ENCODE assay signal across 20 mouse cellular contexts in genomic region chr13:43954714-43955393, GRCm38 (mm10).
A peak's percentile ranks its signal among the peaks of the same experiment; 100 is the strongest.
DNase-seq lines count a peak whose midpoint lies in the region; ATAC-seq and TF ChIP-seq lines count a peak whose summit lies in the region.
"Had no signal": no experiment of that assay in that cellular context is flagged by ENCODE, and none has a peak within 500 bp of the region (broad histone marks: within the 10 kb centered on the region; RNA-seq: fewer than 3 reads in every experiment).

No protein-coding gene starts in this region.

- H3K27me3 ChIP-seq in kidney, embryonic 14.5 days (ENCODE audit: control insufficient read depth, insufficient read depth, low read length), result no peaks in the 10 kb centered on the region
- H3K27me3 ChIP-seq in intestine, embryonic 16.5 days (replicated peaks; ENCODE audit: control insufficient read depth, insufficient read depth, low read length), result no peaks in the 10 kb centered on the region
- no peaks in the 10 kb centered on the region for H3K27me3 ChIP-seq in kidney, postnatal 0 days (ENCODE audit: insufficient read depth, low read length)
- H3K27me3 ChIP-seq in liver, postnatal 0 days (ENCODE audit: insufficient read depth, low read length), result no peaks in the 10 kb centered on the region
- 0 out of 2 replicates have a peak, but pooled peaks cover 6% of the 10 kb centered on the region for H3K27me3 ChIP-seq in hindbrain, embryonic 10.5 days (ENCODE audit: insufficient read depth, poor library complexity, severe bottlenecking)

- H3K4me1 ChIP-seq in kidney, embryonic 14.5 days (ENCODE audit: control insufficient read depth, insufficient read depth, low read length), result peaks cover 4% of the 10 kb centered on the region; the same call in 1 of the 2 replicates
- H3K4me1 ChIP-seq in intestine, embryonic 16.5 days (ENCODE audit: control insufficient read depth, insufficient read depth, low read length), result no peaks in the 10 kb centered on the region
- H3K4me1 ChIP-seq in kidney, postnatal 0 days (replicated peaks; ENCODE audit: insufficient read depth, low read length), result no peaks in the 10 kb centered on the region; the same call in 1 of the 2 replicates
- H3K4me1 ChIP-seq in liver, postnatal 0 days (ENCODE audit: insufficient read depth), result no peaks in the 10 kb centered on the region
- H3K4me1 ChIP-seq in hindbrain, embryonic 10.5 days (replicated peaks), result peaks cover 7% of the 10 kb centered on the region

- H3K4me2 ChIP-seq in kidney, embryonic 14.5 days (replicated peaks; ENCODE audit: low read depth, low read length), result no peak overlapping the region
- H3K4me2 ChIP-seq in intestine, embryonic 16.5 days (ENCODE audit: low read depth, low read length), result no peak overlapping the region
- no peak overlapping the region for H3K4me2 ChIP-seq in kidney, postnatal 0 days (ENCODE audit: low read length)
- H3K4me2 ChIP-seq in liver, postnatal 0 days (ENCODE audit: low read depth, low read length), result no peak overlapping the region
- H3K4me2 ChIP-seq: hindbrain, embryonic 14.5 days; limb, embryonic 12.5 days; midbrain, embryonic 12.5 days had no signal

- peak; percentile 60 for DNase-seq in kidney, adult 11 months
- DNase-seq in kidney, postnatal 0 days (ENCODE audit: low spot score), result peak; percentile 43
- DNase-seq in liver, postnatal 0 days, result peak; percentile 26
- no peak for DNase-seq in adrenal gland, adult 2 months
- DNase-seq in hindbrain, embryonic 10.5 days (ENCODE audit: low spot score), result no peak
- DNase-seq in lung, postnatal 14 days, result no peak
- DNase-seq: cerebellum, adult 11 months; cerebellum, adult 9-11 months; forebrain, postnatal 0 days; gastrocnemius, postnatal 25 days; heart, adult 2 months; heart, postnatal 36 days; layer of hippocampus, postnatal 36 days; lung, adult 18-20 months had no signal

- H3K36me3 ChIP-seq in kidney, embryonic 14.5 days (ENCODE audit: control insufficient read depth, insufficient read depth, low read length), result no peaks in the 10 kb centered on the region
- no peaks in the 10 kb centered on the region for H3K36me3 ChIP-seq in intestine, embryonic 16.5 days (ENCODE audit: control insufficient read depth, insufficient read depth, low read length)
- no peaks in the 10 kb centered on the region for H3K36me3 ChIP-seq in kidney, postnatal 0 days (ENCODE audit: insufficient read depth, low read length)
- no peaks in the 10 kb centered on the region for H3K36me3 ChIP-seq in liver, postnatal 0 days (replicated peaks; ENCODE audit: insufficient read depth, low read length)
- H3K36me3 ChIP-seq in hindbrain, embryonic 10.5 days, result no peaks in the 10 kb centered on the region
- H3K36me3 ChIP-seq: limb, embryonic 12.5 days; midbrain, embryonic 12.5 days had no signal

- WGBS in kidney, embryonic 14.5 days, result 48% methylated on average over 10 of the region's 10 CpGs
- WGBS in intestine, embryonic 16.5 days, result 71% methylated on average over 10 of the region's 10 CpGs
- WGBS in kidney, postnatal 0 days, result 55% methylated on average over 10 of the region's 10 CpGs
- WGBS in liver, postnatal 0 days (ENCODE audit: insufficient replicate concordance), result 71% methylated on average over 10 of the region's 10 CpGs
- WGBS in hindbrain, embryonic 10.5 days, result 87% methylated on average over 10 of the region's 10 CpGs

- H3K27ac ChIP-seq in kidney, embryonic 14.5 days (ENCODE audit: low read depth, low read length), result no peak overlapping the region
- H3K27ac ChIP-seq in intestine, embryonic 16.5 days (ENCODE audit: low read length), result no peak overlapping the region
- H3K27ac ChIP-seq in kidney, postnatal 0 days, result peak overlapping the region; percentile 25; the same call in 1 of the 2 replicates
- H3K27ac ChIP-seq in liver, postnatal 0 days (ENCODE audit: low read depth), result peak overlapping the region; percentile 26; the same call in 1 of the 2 replicates
- no peak overlapping the region for H3K27ac ChIP-seq in hindbrain, embryonic 10.5 days
- H3K27ac ChIP-seq: heart, adult 2 months; hindbrain, embryonic 14.5 days; limb, embryonic 12.5 days; midbrain, embryonic 12.5 days had no signal

- H3K4me3 ChIP-seq in kidney, embryonic 14.5 days (ENCODE audit: low read length), result no peak overlapping the region
- H3K4me3 ChIP-seq in intestine, embryonic 16.5 days (ENCODE audit: low read length), result no peak overlapping the region
- no peak overlapping the region for H3K4me3 ChIP-seq in kidney, postnatal 0 days (replicated peaks; ENCODE audit: low read depth, low read length)
- no peak overlapping the region for H3K4me3 ChIP-seq in liver, postnatal 0 days (ENCODE audit: low read depth, low read length)
- H3K4me3 ChIP-seq in hindbrain, embryonic 10.5 days, result no peak overlapping the region
- H3K4me3 ChIP-seq: heart, adult 2 months; limb, embryonic 12.5 days; midbrain, embryonic 12.5 days had no signal

- TF ChIP-seq CTCF in kidney, postnatal 0 days (IDR thresholded peaks at IDR 0.05; ENCODE audit: low read depth), result no peak
- TF ChIP-seq CTCF in liver, postnatal 0 days (IDR thresholded peaks at IDR 0.05; ENCODE audit: low read depth), result no peak

- no peak overlapping the region for H3K9ac ChIP-seq in kidney, embryonic 14.5 days (ENCODE audit: low read depth, low read length)
- H3K9ac ChIP-seq in intestine, embryonic 16.5 days (ENCODE audit: low read depth, low read length), result no peak overlapping the region
- no peak overlapping the region for H3K9ac ChIP-seq in kidney, postnatal 0 days (ENCODE audit: low read depth, low read length)
- no peak overlapping the region for H3K9ac ChIP-seq in liver, postnatal 0 days (replicated peaks)
- H3K9ac ChIP-seq: forebrain, postnatal 0 days; hindbrain, embryonic 14.5 days; limb, embryonic 12.5 days; midbrain, embryonic 12.5 days had no signal

- peak; percentile 68; the same call in 1 of the 2 replicates for TF ChIP-seq EP300 in liver, postnatal 0 days (IDR thresholded peaks at IDR 0.05; ENCODE audit: low read depth)

- H3K9me3 ChIP-seq in kidney, embryonic 14.5 days (ENCODE audit: control insufficient read depth, low read length), result no peaks in the 10 kb centered on the region
- H3K9me3 ChIP-seq in intestine, embryonic 16.5 days (ENCODE audit: control insufficient read depth, low read length), result no peaks in the 10 kb centered on the region
- H3K9me3 ChIP-seq in kidney, postnatal 0 days (replicated peaks; ENCODE audit: low read length), result no peaks in the 10 kb centered on the region
- H3K9me3 ChIP-seq in liver, postnatal 0 days (ENCODE audit: low read length), result no peaks in the 10 kb centered on the region
- H3K9me3 ChIP-seq in hindbrain, embryonic 10.5 days, result no peaks in the 10 kb centered on the region
- H3K9me3 ChIP-seq: limb, embryonic 12.5 days; midbrain, embryonic 12.5 days had no signal

- ATAC-seq in kidney, embryonic 14.5 days (ENCODE audit: low FRiP score, low TSS enrichment), result no peak
- ATAC-seq in intestine, embryonic 16.5 days, result peak; percentile 93
- ATAC-seq in kidney, postnatal 0 days (replicated peaks; ENCODE audit: low FRiP score, low read depth), result peak; percentile 78
- ATAC-seq in liver, postnatal 0 days, result peak; percentile 96
- ATAC-seq: forebrain, postnatal 0 days; inflammation-experienced regulatory T-cells, adult 6 months had no signal

Comparison
In these comparisons a context has a peak if more than half of its experiments do, and no peak if none do; other contexts are left out.
1. H3K27ac ChIP-seq: peak in kidney, postnatal 0 days (single experiment) and liver, postnatal 0 days (single experiment); none in kidney, embryonic 14.5 days (single experiment), intestine, embryonic 16.5 days (single experiment) and hindbrain, embryonic 10.5 days (single experiment).
2. DNase-seq: peak in kidney, adult 11 months (single experiment), kidney, postnatal 0 days (single experiment) and liver, postnatal 0 days (single experiment); none in adrenal gland, adult 2 months (single experiment), hindbrain, embryonic 10.5 days (single experiment) and lung, postnatal 14 days (single experiment).